Mouse (Mus musculus) limb, embryonic 12.5 days (tissue): ENCODE data around the gene Bloc1s4. TPM values are rescaled to one million over a fixed set of nuclear protein-coding genes. Genes with fewer than 3 reads are reported as not detected.

Experiments
- ATAC-seq: fragments of 200-750 bp; cut with Nextera tagmentation; 2 replicates; pipeline ENCODE4 v1.8.0; 2017; ENCODE audit warnings: low read depth, moderate TSS enrichment; ENCODE audit not compliant: insufficient number of reproducible peaks, insufficient read depth, low FRiP score, low TSS enrichment
- H3K27ac ChIP-seq: fragments of 300-500 bp; sonication (generic); 2 replicates; pipeline ENCODE4 v1.5.1; 2016; ENCODE audit warnings: mild to moderate bottlenecking, moderate library complexity
- H3K27me3 ChIP-seq: fragments of 300-500 bp; sonication (generic); 2 replicates; pipeline ENCODE4 v1.6.1; 2016; ENCODE audit warnings: mild to moderate bottlenecking, moderate library complexity
- H3K36me3 ChIP-seq: fragments of 300-500 bp; sonication (generic); 2 replicates; pipeline ENCODE4 v1.6.1; 2016; ENCODE audit warnings: mild to moderate bottlenecking, moderate library complexity
- H3K4me1 ChIP-seq: fragments of 300-500 bp; sonication (generic); replicated peaks from 2 replicates; pipeline ENCODE4 v1.6.1; 2016
- H3K4me2 ChIP-seq: fragments of 300-500 bp; sonication (generic); 2 replicates; pipeline ENCODE4 v1.6.1; 2016; ENCODE audit warnings: mild to moderate bottlenecking, moderate library complexity
- H3K4me3 ChIP-seq: fragments of 300-500 bp; sonication (generic); replicated peaks from 2 replicates; pipeline ENCODE4 v1.5.1; 2016; ENCODE audit warnings: mild to moderate bottlenecking
- H3K9ac ChIP-seq: fragments of 300-500 bp; sonication (generic); replicated peaks from 2 replicates; pipeline ENCODE4 v1.6.1; 2016; ENCODE audit warnings: mild to moderate bottlenecking, moderate library complexity
- H3K9me3 ChIP-seq: fragments of 300-500 bp; sonication (generic); 2 replicates; pipeline ENCODE4 v1.6.1; 2016; ENCODE audit warnings: mild to moderate bottlenecking, moderate library complexity
- WGBS: fragments of 180-500 bp; shearing (Covaris S2); methylation state at CpG from one replicate; pipeline ENCODE4 v1.1.7; 2016; 5-methylcytosine and 5-hydroxymethylcytosine counted together
- polyA plus RNA-seq: library from polyadenylated mRNA; unstranded; fragments of >200 nt; fragmentation: Nextera tagmentation; extraction: Ambion mirVana; gene quantifications from 2 replicates; pipeline ENCODE4 v1.2.1, GENCODE M21; 2016

Bloc1s4 gene
- polyA plus RNA-seq, 1 experiment from 2014 or later, result 34.5 TPM

DNA sequence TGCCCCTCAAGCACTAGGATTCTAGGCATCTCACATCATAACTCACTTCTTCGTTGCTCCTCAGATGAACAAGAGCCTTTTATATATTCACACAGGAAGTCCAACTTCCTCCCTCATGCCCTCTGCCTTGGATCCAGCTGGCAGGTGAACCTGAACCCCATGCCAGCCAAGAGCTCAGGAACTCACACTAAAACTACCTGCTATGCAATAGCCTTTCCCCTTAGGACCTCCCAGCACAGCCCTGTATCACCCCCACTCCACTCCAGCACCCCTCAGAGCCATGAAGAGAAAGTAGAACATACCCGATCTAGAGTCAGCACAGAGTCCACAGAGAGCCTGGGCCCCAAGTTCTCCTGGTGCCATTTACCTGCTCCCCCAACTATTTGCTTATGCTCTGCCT is 21.3 kb downstream of the Bloc1s4 start:
- Histone ChIP-seq H3K9me3 (no peaks in the 10 kb centered on the region), H3K9ac (no peak overlapping the region), H3K36me3 (no peaks in the 10 kb centered on the region), H3K4me2 (no peak overlapping the region), H3K4me1 (0 out of 2 replicates have a peak, but pooled peaks cover 3% of the 10 kb centered on the region), H3K27ac (no peak overlapping the region), H3K27me3 (no peaks in the 10 kb centered on the region), H3K4me3 (no peak overlapping the region)
- WGBS, result 71% methylated on average over 2 of the region's 2 CpGs
- no peak for ATAC-seq

DNA sequence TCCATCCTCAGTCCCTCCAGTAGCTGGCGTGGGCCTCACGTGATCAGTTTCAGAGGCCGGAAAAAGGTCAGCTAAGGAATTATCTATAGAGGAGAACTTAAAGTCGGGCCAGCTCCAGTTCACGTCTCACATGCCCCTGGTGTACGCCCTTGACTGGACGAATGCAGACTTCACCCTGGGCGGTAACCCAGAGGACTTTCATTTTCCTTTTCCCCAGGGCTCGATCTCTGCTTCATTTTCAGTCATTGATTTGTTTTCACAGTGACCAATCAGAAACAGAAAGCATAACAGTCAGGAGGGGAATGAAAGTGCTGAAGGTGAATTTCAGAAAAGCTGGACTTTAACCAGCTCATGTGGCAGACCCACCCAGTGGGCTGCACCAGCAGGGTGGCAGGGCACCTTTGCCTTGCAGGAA is 22.1 kb downstream of the Bloc1s4 start:
- no peak for ATAC-seq
- H3K9ac ChIP-seq, result no peak overlapping the region
- H3K4me1 ChIP-seq, result 0 out of 2 replicates have a peak, but pooled peaks cover 3% of the 10 kb centered on the region
- H3K27ac ChIP-seq, result no peak overlapping the region
- no peaks in the 10 kb centered on the region for H3K27me3 ChIP-seq
- no peaks in the 10 kb centered on the region for H3K36me3 ChIP-seq
- H3K9me3 ChIP-seq, result no peaks in the 10 kb centered on the region
- no peak overlapping the region for H3K4me3 ChIP-seq
- no peak overlapping the region for H3K4me2 ChIP-seq
- 77% methylated on average over 9 of the region's 9 CpGs for WGBS

DNA sequence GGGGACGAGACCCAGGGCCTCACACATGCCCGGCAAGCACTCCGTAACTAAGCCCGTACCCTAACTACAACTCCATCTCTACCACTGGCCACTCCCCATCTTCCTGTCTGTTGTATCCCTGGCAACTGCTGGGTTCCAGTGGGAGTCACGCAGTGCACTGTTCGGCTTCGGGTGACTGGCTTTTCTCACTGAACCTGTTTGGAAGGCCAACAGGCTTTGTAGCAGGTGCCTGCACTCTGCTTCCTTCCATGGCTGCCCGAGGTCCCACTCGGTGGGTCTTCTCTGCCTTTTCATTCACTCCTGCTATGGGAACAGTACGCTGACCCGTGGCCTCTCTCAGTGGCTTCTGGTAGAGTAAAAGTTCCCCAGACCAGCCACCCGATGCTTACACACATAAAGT is 22.6 kb downstream of the Bloc1s4 start:
- no peak overlapping the region for H3K9ac ChIP-seq
- H3K27ac ChIP-seq, result no peak overlapping the region
- H3K27me3 ChIP-seq, result no peaks in the 10 kb centered on the region
- H3K4me3 ChIP-seq, result no peak overlapping the region
- no peak overlapping the region for H3K4me2 ChIP-seq
- 0 out of 2 replicates have a peak, but pooled peaks cover 3% of the 10 kb centered on the region for H3K4me1 ChIP-seq
- H3K9me3 ChIP-seq, result no peaks in the 10 kb centered on the region
- ATAC-seq, result no peak
- no peaks in the 10 kb centered on the region for H3K36me3 ChIP-seq
- 70% methylated on average over 12 of the region's 12 CpGs for WGBS

DNA sequence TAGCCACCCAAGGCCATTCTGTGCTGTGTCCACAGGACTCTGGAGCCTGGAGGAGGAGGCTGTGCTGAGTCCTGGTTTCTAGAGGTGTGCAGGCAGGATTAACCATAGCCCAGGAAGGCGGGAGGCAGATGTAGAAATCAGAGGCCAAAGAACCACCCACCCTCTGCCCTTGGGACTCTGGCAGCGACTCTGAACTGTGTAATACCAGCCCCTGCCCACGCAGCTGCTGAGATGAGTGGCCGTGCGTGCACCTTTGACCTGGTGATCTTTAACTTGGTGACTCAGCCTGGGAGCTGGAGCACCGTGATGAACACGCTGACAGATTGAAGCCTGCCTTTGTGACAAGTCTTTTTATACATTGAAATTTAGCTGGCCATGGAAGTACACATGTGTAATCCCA is 24.2 kb downstream of the Bloc1s4 start:
- H3K9ac ChIP-seq, result no peak overlapping the region
- H3K4me1 ChIP-seq, result no peaks in the 10 kb centered on the region
- no peaks in the 10 kb centered on the region for H3K36me3 ChIP-seq
- H3K4me2 ChIP-seq, result no peak overlapping the region
- H3K27ac ChIP-seq, result no peak overlapping the region
- H3K4me3 ChIP-seq, result no peak overlapping the region
- no peak for ATAC-seq
- no peaks in the 10 kb centered on the region for H3K27me3 ChIP-seq
- no peaks in the 10 kb centered on the region for H3K9me3 ChIP-seq
- whole genome bisulfite sequencing, result 78% methylated on average over 7 of the region's 7 CpGs

DNA sequence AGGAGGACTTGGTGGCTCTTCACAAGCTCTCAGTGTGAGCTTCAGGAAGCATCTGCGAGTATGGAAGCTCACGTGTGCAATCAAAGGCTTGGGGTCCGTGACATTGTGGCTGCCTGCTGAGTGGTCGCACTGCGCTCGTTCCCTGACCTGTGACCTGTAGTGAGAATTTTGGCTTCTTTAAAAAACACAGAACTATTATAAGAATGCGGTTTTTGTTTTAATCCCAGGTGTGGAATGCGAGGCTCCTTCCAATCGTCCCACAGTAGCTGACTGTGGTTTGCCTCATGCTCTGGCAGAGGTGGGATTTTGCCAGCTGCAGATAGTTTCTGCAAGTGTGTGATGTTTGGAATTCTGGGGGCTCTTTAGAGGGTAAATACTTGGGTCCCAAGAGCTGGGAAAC is 25.1 kb downstream of the Bloc1s4 start:
- no peak for ATAC-seq
- Histone ChIP-seq H3K9me3 (no peaks in the 10 kb centered on the region), H3K4me2 (no peak overlapping the region), H3K36me3 (no peaks in the 10 kb centered on the region), H3K27me3 (no peaks in the 10 kb centered on the region), H3K4me1 (no peaks in the 10 kb centered on the region), H3K27ac (no peak overlapping the region), H3K9ac (no peak overlapping the region), H3K4me3 (no peak overlapping the region)
- WGBS, result 75% methylated on average over 9 of the region's 9 CpGs

DNA sequence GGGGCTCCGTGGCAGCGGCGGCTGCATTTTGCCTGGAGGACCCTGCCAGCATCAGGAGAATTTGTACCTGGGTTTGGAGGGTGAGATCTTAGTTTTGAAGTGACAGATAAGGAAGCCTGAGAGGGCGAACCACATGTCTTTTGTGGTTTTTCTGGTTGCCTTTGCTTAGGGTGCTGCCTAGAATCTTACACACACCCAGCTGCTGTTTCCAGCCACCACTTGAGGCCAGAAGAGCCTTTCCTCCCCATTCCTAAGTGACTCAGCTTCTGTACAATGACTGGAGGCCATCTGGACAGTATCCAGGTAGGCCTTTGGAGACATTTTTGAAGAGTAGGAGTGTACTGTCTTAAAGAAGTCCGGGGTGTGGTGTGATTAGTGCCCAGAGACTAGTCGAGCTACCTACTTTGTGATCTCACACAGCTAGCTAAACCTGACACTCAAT is 26.0 kb downstream of the Bloc1s4 start:
- no peak overlapping the region for H3K4me2 ChIP-seq
- H3K9me3 ChIP-seq, result no peaks in the 10 kb centered on the region
- H3K36me3 ChIP-seq, result no peaks in the 10 kb centered on the region
- H3K4me1 ChIP-seq, result no peaks in the 10 kb centered on the region
- H3K9ac ChIP-seq, result no peak overlapping the region
- 76% methylated on average over 6 of the region's 6 CpGs for WGBS
- no peak overlapping the region for H3K27ac ChIP-seq
- H3K27me3 ChIP-seq, result 0 out of 2 replicates have a peak, but pooled peaks cover 4% of the 10 kb centered on the region
- H3K4me3 ChIP-seq, result no peak overlapping the region
- ATAC-seq, result no peak

DNA sequence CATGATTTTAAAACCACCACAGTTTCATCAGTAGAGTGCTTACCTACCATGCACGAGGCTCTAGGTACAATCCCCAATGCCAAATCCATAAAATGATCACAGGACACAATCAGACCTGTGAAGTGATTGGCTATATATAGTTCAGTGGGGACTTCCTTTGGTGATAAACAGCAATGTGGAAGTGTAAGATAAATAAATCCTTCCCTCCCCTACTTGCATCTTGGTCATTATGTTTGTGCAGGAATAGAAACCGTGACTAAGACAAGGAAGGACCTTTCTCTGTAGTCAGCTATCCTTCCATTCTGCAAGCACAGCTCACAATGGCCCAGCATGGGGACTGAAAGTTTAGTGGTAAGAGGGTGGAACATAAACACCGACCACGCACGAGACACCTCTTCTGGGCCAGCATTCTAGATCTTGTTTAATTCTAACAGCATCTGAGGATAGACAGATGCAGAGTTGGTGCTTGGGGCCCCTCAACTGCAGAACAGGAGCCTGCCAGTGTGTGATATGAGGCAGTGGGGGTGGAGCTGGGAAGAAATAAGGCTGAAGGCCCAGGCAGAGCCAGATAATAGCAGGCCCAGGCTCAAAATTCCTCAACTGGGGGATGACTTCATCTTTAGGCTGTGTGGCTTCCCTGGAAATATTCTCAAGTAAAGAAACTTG is 27.6 kb downstream of the Bloc1s4 start:
- H3K4me2 ChIP-seq, result no peak overlapping the region
- ATAC-seq, result no peak
- WGBS, result 71% methylated on average over 5 of the region's 5 CpGs

DNA sequence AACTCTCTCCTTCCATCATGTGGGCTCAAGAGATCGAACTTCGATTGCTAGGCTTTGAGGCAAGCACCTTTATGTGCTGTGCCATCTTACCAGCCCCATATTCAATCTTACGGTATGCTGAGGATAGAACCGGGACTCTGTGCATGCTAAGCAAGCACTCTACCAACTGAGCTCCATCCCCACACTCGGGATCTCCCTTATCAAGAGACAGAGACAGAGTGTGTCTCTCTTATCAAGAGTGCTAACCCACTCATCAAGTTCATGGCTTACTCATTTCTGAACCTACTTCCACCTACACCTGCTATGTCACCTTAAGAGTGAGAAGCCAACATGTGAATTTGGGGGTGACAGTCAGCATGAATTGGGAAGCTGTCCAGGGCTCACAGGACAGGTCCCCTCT is 28.2 kb downstream of the Bloc1s4 start:
- Histone ChIP-seq H3K9me3 (no peaks in the 10 kb centered on the region), H3K4me3 (no peak overlapping the region), H3K27me3 (0 out of 2 replicates have a peak, but pooled peaks cover 7% of the 10 kb centered on the region), H3K9ac (no peak overlapping the region), H3K27ac (no peak overlapping the region), H3K36me3 (no peaks in the 10 kb centered on the region), H3K4me1 (no peaks in the 10 kb centered on the region), H3K4me2 (no peak overlapping the region)
- ATAC-seq, result no peak
- 90% methylated on average over 5 of the region's 5 CpGs for WGBS

More for the DNA sequence above, 27.6 kb downstream of the Bloc1s4 start:
- Histone ChIP-seq H3K4me1 (no peaks in the 10 kb centered on the region), H3K9ac (no peak overlapping the region), H3K27me3 (0 out of 2 replicates have a peak, but pooled peaks cover 7% of the 10 kb centered on the region), H3K4me3 (no peak overlapping the region), H3K36me3 (no peaks in the 10 kb centered on the region), H3K9me3 (no peaks in the 10 kb centered on the region), H3K27ac (no peak overlapping the region)

DNA sequence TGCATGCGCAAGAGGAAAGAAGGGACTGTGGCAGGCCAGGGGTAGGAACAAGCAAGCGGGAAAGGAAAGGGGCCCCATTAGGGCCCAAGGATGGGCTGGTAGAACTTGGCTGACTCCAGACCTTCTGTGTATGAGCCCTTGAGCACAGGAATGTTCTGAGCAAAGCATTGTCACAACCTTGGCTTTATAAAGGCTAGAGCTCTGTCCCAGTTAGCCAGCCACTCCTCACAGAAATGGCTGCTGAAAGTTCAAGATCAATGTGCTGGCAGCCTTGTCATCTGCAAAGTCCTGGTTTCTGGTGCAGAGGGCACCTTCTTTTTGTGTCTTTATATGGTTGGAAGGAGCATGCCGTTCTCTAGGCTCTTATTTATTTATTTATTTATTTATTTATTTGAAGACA is 28.8 kb downstream of the Bloc1s4 start:
- Histone ChIP-seq H3K36me3 (no peaks in the 10 kb centered on the region), H3K4me2 (no peak overlapping the region), H3K27me3 (0 out of 2 replicates have a peak, but pooled peaks cover 7% of the 10 kb centered on the region), H3K9ac (no peak overlapping the region), H3K4me1 (no peaks in the 10 kb centered on the region), H3K4me3 (no peak overlapping the region), H3K9me3 (no peaks in the 10 kb centered on the region), H3K27ac (no peak overlapping the region)
- WGBS, result 92% methylated on average over 3 of the region's 3 CpGs
- ATAC-seq, result no peak

DNA sequence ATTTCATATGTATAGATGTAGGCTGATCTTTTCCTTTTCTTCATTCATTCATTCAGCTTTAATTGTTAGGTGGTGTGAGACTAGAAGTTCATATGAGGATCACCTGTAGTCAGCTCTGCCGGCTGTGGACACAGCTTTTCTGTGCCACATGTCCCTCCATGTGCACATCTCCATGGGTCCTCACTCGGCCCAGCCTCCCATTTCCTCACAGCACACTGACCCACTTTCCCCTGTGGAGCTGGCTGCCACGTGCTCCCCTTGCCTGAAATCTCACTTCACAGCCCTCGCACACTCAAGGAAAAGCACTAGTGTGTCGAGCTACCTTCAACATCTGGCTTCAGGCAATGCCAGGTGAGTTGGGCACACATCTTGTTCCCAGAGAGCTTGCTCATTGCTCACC is 29.3 kb downstream of the Bloc1s4 start:
- Histone ChIP-seq H3K9ac (no peak overlapping the region), H3K27me3 (0 out of 2 replicates have a peak, but pooled peaks cover 7% of the 10 kb centered on the region), H3K4me2 (no peak overlapping the region), H3K4me1 (no peaks in the 10 kb centered on the region), H3K36me3 (no peaks in the 10 kb centered on the region), H3K9me3 (no peaks in the 10 kb centered on the region), H3K27ac (no peak overlapping the region), H3K4me3 (no peak overlapping the region)
- 78% methylated on average over 5 of the region's 5 CpGs for WGBS
- ATAC-seq, result no peak

DNA sequence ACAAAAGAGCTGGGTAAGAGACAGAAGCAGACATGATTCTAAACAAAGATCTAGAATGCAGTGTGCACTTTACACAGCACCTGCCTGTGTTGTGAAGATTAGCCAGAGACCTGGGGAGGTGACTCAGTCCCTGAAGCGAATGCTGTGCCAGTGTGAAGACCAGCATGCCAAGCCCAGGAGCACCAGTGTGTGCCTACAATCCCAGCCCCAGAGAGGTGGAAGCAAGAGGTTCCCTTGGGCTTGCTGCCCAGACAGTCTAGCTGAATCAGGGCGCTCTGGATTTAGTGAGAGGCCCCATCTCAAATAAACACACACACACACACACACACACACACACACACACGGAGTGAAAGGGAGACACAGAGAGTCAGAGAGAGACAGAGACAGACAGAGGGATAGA is 30.6 kb downstream of the Bloc1s4 start:
- H3K9ac ChIP-seq, result no peak overlapping the region
- 80% methylated on average over 3 of the region's 3 CpGs for WGBS
- no peak overlapping the region for H3K27ac ChIP-seq
- H3K36me3 ChIP-seq, result no peaks in the 10 kb centered on the region
- no peak overlapping the region for H3K4me3 ChIP-seq
- H3K9me3 ChIP-seq, result no peaks in the 10 kb centered on the region
- 0 out of 2 replicates have a peak, but pooled peaks cover 7% of the 10 kb centered on the region for H3K27me3 ChIP-seq
- no peak for ATAC-seq
- no peak overlapping the region for H3K4me2 ChIP-seq
- peaks cover 10% of the 10 kb centered on the region for H3K4me1 ChIP-seq

DNA sequence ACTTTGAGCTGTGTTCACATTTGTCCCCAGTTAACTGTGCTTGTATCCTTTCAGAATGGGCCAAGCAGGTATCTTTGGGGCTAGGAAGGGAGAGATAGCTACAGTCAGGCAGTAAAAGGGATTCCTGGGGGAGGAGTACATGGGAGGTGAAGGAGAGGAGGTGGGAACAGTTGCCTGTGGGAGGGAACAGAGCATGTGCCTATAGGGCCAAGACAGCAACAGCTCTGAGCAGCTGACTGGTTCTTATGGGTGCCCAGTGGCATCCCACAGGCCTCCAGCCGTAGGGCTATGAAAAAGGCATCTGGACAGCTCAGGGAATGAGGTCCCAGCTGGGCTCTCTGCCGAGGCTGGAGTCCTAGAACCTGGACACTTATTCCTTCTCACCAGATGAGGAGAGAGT is 31.6 kb downstream of the Bloc1s4 start:
- Histone ChIP-seq H3K4me3 (no peak overlapping the region), H3K4me2 (no peak overlapping the region), H3K9me3 (no peaks in the 10 kb centered on the region), H3K27ac (no peak overlapping the region), H3K36me3 (no peaks in the 10 kb centered on the region), H3K9ac (no peak overlapping the region), H3K4me1 (peaks cover 15% of the 10 kb centered on the region), H3K27me3 (0 out of 2 replicates have a peak, but pooled peaks cover 13% of the 10 kb centered on the region)
- ATAC-seq, result no peak
- WGBS, result 48% methylated on average over 2 of the region's 2 CpGs
